Mouse (Mus musculus): Measurements from ENCODE around the gene Pdcd10.

Gene Pdcd10

DNA sequence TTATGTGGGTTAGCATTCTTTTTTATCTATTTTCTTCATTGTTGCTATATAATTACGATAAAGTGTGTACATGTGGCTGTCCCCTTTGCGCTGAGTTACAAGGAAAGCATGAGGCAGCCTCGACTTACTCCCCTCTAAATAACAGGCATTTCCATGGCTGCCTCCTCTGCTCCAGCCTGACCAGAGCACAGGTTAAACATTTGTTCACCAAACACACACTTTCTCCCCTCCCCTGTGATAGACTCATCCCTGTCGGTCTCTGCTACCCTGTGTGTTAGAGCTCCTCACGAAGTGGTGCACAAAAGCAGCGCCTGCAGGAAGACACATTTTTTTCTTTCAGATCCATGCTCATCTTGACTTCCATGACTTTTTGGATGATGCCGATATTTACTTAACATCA lies 82.0 kb downstream of the Pdcd10 start:
- in situ Hi-C loops (cut with MboI, MseI): no loop called here

DNA sequence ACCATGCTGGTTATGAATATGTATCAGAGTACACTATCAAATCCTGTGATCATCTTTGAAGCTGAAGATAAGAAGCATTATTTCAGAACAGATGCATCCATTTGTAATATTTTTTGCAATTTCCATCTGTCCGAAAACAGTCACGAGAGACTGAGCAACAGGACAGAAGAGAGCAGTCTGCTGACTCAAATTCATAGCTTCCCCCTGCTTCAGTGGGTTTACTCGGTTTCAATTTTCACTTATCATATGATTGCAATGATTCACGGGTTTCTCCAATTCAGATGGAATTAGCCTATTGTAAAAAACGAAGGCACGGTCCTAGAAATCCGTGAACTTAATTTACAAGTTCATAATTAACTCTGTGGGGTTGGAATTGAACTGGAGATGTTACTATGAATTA lies 88.5 kb downstream of the Pdcd10 start:
- in situ Hi-C loops (cut with MboI, MseI): no loop called here

All from T-helper 17 cell (primary cell).